Mouse (Mus musculus) midbrain, embryonic 15.5 days (tissue): ENCODE measurements around the gene Adora1. TPM values are rescaled to one million over a fixed set of nuclear protein-coding genes. Genes with fewer than 3 reads are reported as not detected.

Experiments
- ATAC-seq: fragments of 200-750 bp; cut with Nextera tagmentation; replicated peaks from 2 replicates; pipeline ENCODE4 v1.8.0; 2017; ENCODE audit warnings: moderate TSS enrichment
- H3K27ac ChIP-seq: fragments of 300-500 bp; sonication (generic); 2 replicates; pipeline ENCODE4 v1.5.1; 2015; ENCODE audit warnings: mild to moderate bottlenecking, inconsistent platforms
- H3K27me3 ChIP-seq: fragments of 300-500 bp; sonication (generic); replicated peaks from 2 replicates; pipeline ENCODE4 v1.6.1; 2015; ENCODE audit warnings: inconsistent platforms
- H3K36me3 ChIP-seq: fragments of 300-500 bp; sonication (generic); replicated peaks from 2 replicates; pipeline ENCODE4 v1.6.1; 2015; ENCODE audit warnings: inconsistent platforms
- H3K4me1 ChIP-seq: fragments of 300-500 bp; sonication (generic); 2 replicates; pipeline ENCODE4 v1.6.1; 2015; ENCODE audit warnings: inconsistent platforms
- H3K4me2 ChIP-seq: fragments of 300-500 bp; sonication (generic); 2 replicates; pipeline ENCODE4 v1.6.1; 2015; ENCODE audit warnings: inconsistent platforms, mild to moderate bottlenecking, moderate library complexity
- H3K4me3 ChIP-seq: fragments of 300-500 bp; sonication (generic); 2 replicates; pipeline ENCODE4 v1.5.1; 2015; ENCODE audit warnings: mild to moderate bottlenecking, inconsistent platforms
- H3K9ac ChIP-seq: fragments of 300-500 bp; sonication (generic); 2 replicates; pipeline ENCODE4 v1.6.1; 2015; ENCODE audit warnings: mild to moderate bottlenecking, inconsistent platforms
- H3K9me3 ChIP-seq: fragments of 300-500 bp; sonication (generic); 2 replicates; pipeline ENCODE4 v1.6.1; 2016; ENCODE audit warnings: inconsistent platforms
- WGBS: fragments of 180-500 bp; shearing (Covaris S2); methylation state at CpG from one replicate; pipeline ENCODE4 v1.1.7; 2015; ENCODE audit warnings: mixed read lengths; 5-methylcytosine and 5-hydroxymethylcytosine counted together
- polyA plus RNA-seq: library from polyadenylated mRNA; unstranded; fragments of >200 nt; fragmentation: Nextera tagmentation; extraction: Ambion mirVana; gene quantifications from 2 replicates; pipeline ENCODE4 v1.2.1, GENCODE M21; 2015

The Adora1 gene
- polyA plus RNA-seq, 1 experiment from 2014 or later, result 19.2 TPM

- Histone ChIP-seq H3K36me3 (no peaks in the 10 kb centered on the region), H3K27me3 (no peaks in the 10 kb centered on the region), H3K4me1 (peaks cover 1% of the 10 kb centered on the region; the same call in 1 of the 2 replicates), H3K4me3 (no peak overlapping the region), H3K9ac (no peak overlapping the region), H3K27ac (no peak overlapping the region), H3K4me2 (no peak overlapping the region), H3K9me3 (no peaks in the 10 kb centered on the region)
- 40% methylated on average over 6 of the region's 6 CpGs for WGBS
- no peak for ATAC-seq
Measured at GRCm38 (mm10) chr1:134210179-134210755, 25.0 kb downstream of the Adora1 start.

DNA sequence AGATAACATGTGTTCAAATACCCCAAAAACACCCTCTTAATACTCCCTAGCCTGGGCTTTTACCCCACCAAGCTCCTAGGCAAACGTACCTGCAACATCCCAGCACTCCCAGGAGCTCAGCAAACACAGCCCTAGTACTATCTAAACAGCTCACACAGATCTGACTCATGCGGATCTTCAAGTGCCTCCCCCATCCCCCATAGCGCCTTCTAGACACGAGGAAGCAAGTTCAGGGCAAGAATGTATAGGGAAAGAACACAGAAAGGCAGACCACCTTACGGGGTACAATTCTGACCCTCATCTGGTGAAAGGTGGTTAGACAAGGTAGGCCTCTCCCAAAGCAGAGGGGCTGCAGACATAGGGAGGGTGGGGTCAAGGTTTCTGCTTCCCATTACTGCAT, 29.1 kb downstream of the Adora1 start:
- ATAC-seq, result no peak
- H3K27ac ChIP-seq, result no peak overlapping the region
- no peak overlapping the region for H3K9ac ChIP-seq
- peaks cover 2% of the 10 kb centered on the region; the same call in 1 of the 2 replicates for H3K4me1 ChIP-seq
- H3K4me2 ChIP-seq, result no peak overlapping the region
- H3K4me3 ChIP-seq, result no peak overlapping the region
- WGBS, result 59% methylated on average over 5 of the region's 5 CpGs
- H3K36me3 ChIP-seq, result no peaks in the 10 kb centered on the region
- H3K27me3 ChIP-seq, result no peaks in the 10 kb centered on the region
- H3K9me3 ChIP-seq, result no peaks in the 10 kb centered on the region

DNA sequence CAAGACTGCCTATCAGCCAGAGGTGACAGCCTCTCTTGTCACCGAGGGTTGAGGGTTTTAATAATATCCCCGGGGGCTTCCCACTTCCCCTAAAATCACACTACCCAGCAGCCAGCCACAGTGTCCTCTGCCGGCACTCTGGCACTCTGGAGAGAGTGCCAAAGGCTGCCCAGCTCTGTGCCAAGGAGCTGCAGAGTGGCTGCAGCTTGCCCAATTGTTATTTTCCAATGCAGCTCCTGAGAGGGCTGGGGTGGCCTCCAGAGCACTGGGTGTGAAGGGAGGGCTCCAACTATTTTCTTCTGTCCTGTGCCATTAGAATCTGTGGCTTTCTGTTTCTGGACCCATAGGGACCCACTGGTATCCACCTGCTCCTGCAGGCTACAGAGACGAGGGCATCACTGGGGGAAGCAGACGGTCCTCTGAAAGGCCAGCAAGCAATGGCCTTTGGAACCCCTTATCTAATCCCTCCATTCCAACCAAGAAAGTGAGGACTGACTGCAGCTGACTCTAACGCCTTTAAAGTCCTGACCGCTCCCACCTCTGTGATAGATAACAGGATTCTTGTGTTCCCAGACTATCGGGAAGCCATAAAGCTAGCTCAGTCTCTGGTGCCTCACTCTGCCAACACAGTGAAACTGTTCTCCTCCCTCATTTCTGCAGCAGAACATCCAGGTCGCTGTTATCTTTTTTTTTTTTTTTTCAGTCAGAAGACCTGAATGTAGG, 29.8 kb downstream of the Adora1 start:
- 60% methylated on average over 9 of the region's 9 CpGs for WGBS
- H3K4me1 ChIP-seq, result peaks cover 2% of the 10 kb centered on the region; the same call in 1 of the 2 replicates
- H3K36me3 ChIP-seq, result no peaks in the 10 kb centered on the region
- no peak overlapping the region for H3K27ac ChIP-seq
- H3K9ac ChIP-seq, result no peak overlapping the region
- no peak overlapping the region for H3K4me2 ChIP-seq
- H3K27me3 ChIP-seq, result no peaks in the 10 kb centered on the region
- no peak overlapping the region for H3K4me3 ChIP-seq
- no peak for ATAC-seq
- H3K9me3 ChIP-seq, result no peaks in the 10 kb centered on the region

GRCm38 (mm10) chr1:134204230-134204629, 31.0 kb downstream of the Adora1 start:
- H3K4me1 ChIP-seq, result peaks cover 2% of the 10 kb centered on the region; the same call in 1 of the 2 replicates
- ATAC-seq, result no peak
- H3K9ac ChIP-seq, result no peak overlapping the region
- no peaks in the 10 kb centered on the region for H3K36me3 ChIP-seq
- 91% methylated on average over 13 of the region's 13 CpGs for WGBS
- no peaks in the 10 kb centered on the region for H3K9me3 ChIP-seq
- H3K27ac ChIP-seq, result no peak overlapping the region
- H3K27me3 ChIP-seq, result no peaks in the 10 kb centered on the region
- H3K4me2 ChIP-seq, result no peak overlapping the region
- no peak overlapping the region for H3K4me3 ChIP-seq

DNA sequence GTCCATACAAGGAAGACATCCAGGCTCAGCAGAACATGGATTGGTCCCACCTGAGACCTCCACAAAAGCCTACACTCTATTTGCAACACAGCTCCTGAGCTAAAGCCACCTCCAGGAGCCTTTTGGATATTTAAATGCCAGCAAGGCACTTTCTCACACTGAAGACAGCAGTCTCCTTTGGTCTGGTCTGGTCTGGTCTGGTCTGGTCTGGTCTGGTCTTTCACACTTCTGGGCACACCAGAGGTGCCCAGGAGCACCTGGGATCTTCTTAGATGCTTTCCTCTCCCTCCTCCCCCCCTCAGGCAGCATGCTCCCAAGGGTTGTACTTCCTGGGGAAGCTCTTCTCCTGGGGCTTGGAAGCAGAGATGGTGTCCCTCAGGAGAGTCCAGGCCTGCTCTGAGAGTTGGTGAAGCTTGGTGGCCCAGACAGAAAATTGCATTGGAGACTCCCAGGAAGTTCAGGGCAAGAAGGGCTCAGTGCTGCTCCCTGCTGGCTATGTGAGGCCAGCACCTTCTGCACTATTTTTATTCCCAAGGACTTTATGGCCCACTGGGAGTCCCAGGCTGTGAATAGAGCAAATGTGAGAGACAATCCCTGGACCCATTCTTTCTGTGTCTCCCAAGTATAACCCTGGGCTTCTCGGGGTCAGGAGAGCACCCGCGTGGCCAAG, 33.3 kb downstream of the Adora1 start:
- H3K4me1 ChIP-seq, result peaks cover 8% of the 10 kb centered on the region; the same call in 1 of the 2 replicates
- H3K9me3 ChIP-seq, result no peaks in the 10 kb centered on the region
- no peak overlapping the region for H3K27ac ChIP-seq
- ATAC-seq, result no peak
- H3K36me3 ChIP-seq, result no peaks in the 10 kb centered on the region
- H3K9ac ChIP-seq, result no peak overlapping the region
- H3K27me3 ChIP-seq, result no peaks in the 10 kb centered on the region
- no peak overlapping the region for H3K4me2 ChIP-seq
- WGBS, result 41% methylated on average over 3 of the region's 3 CpGs
- H3K4me3 ChIP-seq, result no peak overlapping the region

GRCm38 (mm10) chr1:134200998-134201686, 34.1 kb downstream of the Adora1 start:
- 80% methylated on average over 6 of the region's 6 CpGs for WGBS
- Histone ChIP-seq H3K4me1 (peaks cover 8% of the 10 kb centered on the region; the same call in 1 of the 2 replicates), H3K27ac (no peak overlapping the region), H3K36me3 (no peaks in the 10 kb centered on the region), H3K4me2 (no peak overlapping the region), H3K9me3 (no peaks in the 10 kb centered on the region), H3K4me3 (no peak overlapping the region), H3K9ac (no peak overlapping the region), H3K27me3 (no peaks in the 10 kb centered on the region)
- no peak for ATAC-seq

GRCm38 (mm10) chr1:134200481-134200880, 34.8 kb downstream of the Adora1 start:
- WGBS, result 67% methylated on average over 2 of the region's 2 CpGs
- ATAC-seq, result no peak

DNA sequence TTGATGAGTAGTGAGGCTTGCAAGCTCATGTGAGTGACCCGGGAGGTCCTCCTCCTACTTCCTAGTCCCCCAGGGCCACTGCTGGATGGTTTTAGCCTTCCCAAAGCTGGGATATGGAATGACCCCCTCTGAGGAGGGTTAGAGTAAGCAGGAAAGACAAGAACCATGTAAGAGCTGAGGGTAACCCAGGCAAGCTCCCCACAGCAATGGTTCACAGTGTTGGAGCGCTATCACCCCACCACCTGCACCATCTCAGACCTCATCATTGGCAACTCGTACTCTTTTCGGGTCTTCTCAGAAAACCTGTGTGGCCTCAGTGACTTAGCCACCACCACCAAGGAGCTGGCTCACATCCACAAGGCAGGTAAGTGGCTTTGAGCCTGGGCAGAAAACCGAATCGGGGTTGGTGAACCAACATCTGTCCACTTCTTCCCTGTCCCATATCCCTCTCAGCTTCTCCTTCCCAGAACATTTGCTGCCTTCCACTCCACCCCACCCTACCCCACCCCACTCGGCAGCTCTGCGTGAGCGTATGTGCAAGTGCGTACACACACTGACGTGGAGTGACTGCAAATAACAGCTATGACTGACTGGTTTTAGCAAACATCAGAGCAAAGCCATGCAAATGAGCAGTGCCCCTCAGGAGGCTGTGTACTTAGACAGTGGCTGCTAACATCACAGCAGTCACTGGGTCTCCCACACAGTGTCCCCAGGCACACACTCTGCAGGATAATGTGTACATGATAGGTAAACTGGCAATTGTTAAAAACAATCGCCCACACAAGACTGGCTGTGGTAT, 36.8 kb downstream of the Adora1 start:
- Histone ChIP-seq H3K4me1 (peaks cover 6% of the 10 kb centered on the region; the same call in 1 of the 2 replicates), H3K27ac (no peak overlapping the region)
- ATAC-seq, result peak; percentile 53; the same call in 1 of the 2 replicates

More at GRCm38 (mm10) chr1:134200481-134200880, 34.8 kb downstream of the Adora1 start:
- Histone ChIP-seq H3K36me3 (no peaks in the 10 kb centered on the region), H3K4me1 (peaks cover 8% of the 10 kb centered on the region; the same call in 1 of the 2 replicates), H3K27me3 (no peaks in the 10 kb centered on the region), H3K4me2 (no peak overlapping the region), H3K4me3 (no peak overlapping the region), H3K27ac (no peak overlapping the region), H3K9ac (no peak overlapping the region), H3K9me3 (no peaks in the 10 kb centered on the region)

GRCm38 (mm10) chr1:134197325-134197982, 37.8 kb downstream of the Adora1 start:
- WGBS, result 80% methylated on average over 15 of the region's 15 CpGs

More for the DNA sequence above, 36.8 kb downstream of the Adora1 start:
- Histone ChIP-seq H3K9me3 (no peaks in the 10 kb centered on the region), H3K9ac (no peak overlapping the region), H3K4me2 (no peak overlapping the region), H3K27me3 (no peaks in the 10 kb centered on the region), H3K4me3 (no peak overlapping the region), H3K36me3 (no peaks in the 10 kb centered on the region)
- WGBS, result 69% methylated on average over 12 of the region's 12 CpGs

GRCm38 (mm10) chr1:134196386-134196785, 38.8 kb downstream of the Adora1 start:
- ATAC-seq, result no peak
- no peaks in the 10 kb centered on the region for H3K9me3 ChIP-seq
- 75% methylated on average over 4 of the region's 4 CpGs for WGBS
- H3K9ac ChIP-seq, result no peak overlapping the region
- H3K36me3 ChIP-seq, result no peaks in the 10 kb centered on the region
- H3K27ac ChIP-seq, result no peak overlapping the region
- no peak overlapping the region for H3K4me2 ChIP-seq
- peaks cover 6% of the 10 kb centered on the region; the same call in 1 of the 2 replicates for H3K4me1 ChIP-seq
- H3K4me3 ChIP-seq, result no peak overlapping the region
- H3K27me3 ChIP-seq, result no peaks in the 10 kb centered on the region

More at GRCm38 (mm10) chr1:134197325-134197982, 37.8 kb downstream of the Adora1 start:
- Histone ChIP-seq H3K27me3 (no peaks in the 10 kb centered on the region), H3K4me3 (no peak overlapping the region), H3K27ac (no peak overlapping the region), H3K36me3 (no peaks in the 10 kb centered on the region), H3K4me2 (no peak overlapping the region), H3K4me1 (peaks cover 6% of the 10 kb centered on the region; the same call in 1 of the 2 replicates), H3K9ac (no peak overlapping the region), H3K9me3 (no peaks in the 10 kb centered on the region)
- ATAC-seq, result no peak

GRCm38 (mm10) chr1:134195979-134196378, 39.3 kb downstream of the Adora1 start:
- 53% methylated on average over 4 of the region's 4 CpGs for WGBS
- Histone ChIP-seq H3K9me3 (no peaks in the 10 kb centered on the region), H3K27me3 (no peaks in the 10 kb centered on the region), H3K4me3 (no peak overlapping the region), H3K4me1 (peaks cover 6% of the 10 kb centered on the region; the same call in 1 of the 2 replicates), H3K27ac (no peak overlapping the region), H3K4me2 (no peak overlapping the region), H3K36me3 (no peaks in the 10 kb centered on the region), H3K9ac (no peak overlapping the region)
- no peak for ATAC-seq
